30 mouse cellular contexts compared by ENCODE assay signal in genomic region chr10:87545759-87546158, GRCm38 (mm10). TPM values are rescaled to one million over a fixed set of nuclear protein-coding genes. Genes with fewer than 3 reads are reported as not detected.
A peak's percentile ranks its signal among the peaks of the same experiment; 100 is the strongest.
DNase-seq lines count a peak whose midpoint lies in the region; ATAC-seq and TF ChIP-seq lines count a peak whose summit lies in the region.
"Had no signal": no experiment of that assay in that cellular context is flagged by ENCODE, and none has a peak within 500 bp of the region (broad histone marks: within the 10 kb centered on the region; RNA-seq: fewer than 3 reads in every experiment).

No protein-coding gene starts in this region.

- H3K9me3 ChIP-seq in kidney, embryonic 16.5 days (ENCODE audit: low read length), result no peaks in the 10 kb centered on the region
- no peaks in the 10 kb centered on the region for H3K9me3 ChIP-seq in midbrain, embryonic 11.5 days (ENCODE audit: control insufficient read depth, low read length)
- H3K9me3 ChIP-seq in midbrain, embryonic 16.5 days (replicated peaks; ENCODE audit: control insufficient read depth, low read length, poor library complexity, severe bottlenecking), result no peaks in the 10 kb centered on the region
- H3K9me3 ChIP-seq in liver, embryonic 13.5 days (replicated peaks), result no peaks in the 10 kb centered on the region
- no peaks in the 10 kb centered on the region for H3K9me3 ChIP-seq in liver, postnatal 0 days (ENCODE audit: low read length)
- H3K9me3 ChIP-seq: embryonic facial prominence, embryonic 12.5 days; embryonic facial prominence, embryonic 15.5 days; hindbrain, embryonic 12.5 days; hindbrain, embryonic 15.5 days had no signal

- no peak overlapping the region for H3K4me2 ChIP-seq in kidney, embryonic 16.5 days (replicated peaks; ENCODE audit: low read depth, low read length)
- H3K4me2 ChIP-seq in midbrain, embryonic 11.5 days, result no peak overlapping the region
- H3K4me2 ChIP-seq in midbrain, embryonic 16.5 days (ENCODE audit: low read length), result no peak overlapping the region
- H3K4me2 ChIP-seq in liver, embryonic 13.5 days, result no peak overlapping the region
- peak overlapping the region; percentile 37; the same call in 1 of the 2 replicates for H3K4me2 ChIP-seq in liver, postnatal 0 days (ENCODE audit: low read depth, low read length)
- H3K4me2 ChIP-seq: embryonic facial prominence, embryonic 12.5 days; embryonic facial prominence, embryonic 15.5 days; heart, embryonic 11.5 days; hindbrain, embryonic 12.5 days; hindbrain, embryonic 15.5 days had no signal

- H3K4me1 ChIP-seq in kidney, embryonic 16.5 days (ENCODE audit: insufficient read depth, low read length), result 0 out of 2 replicates have a peak, but pooled peaks cover 3% of the 10 kb centered on the region
- peaks cover 6% of the 10 kb centered on the region for H3K4me1 ChIP-seq in midbrain, embryonic 11.5 days (ENCODE audit: control insufficient read depth, insufficient read depth, low read length)
- no peaks in the 10 kb centered on the region for H3K4me1 ChIP-seq in midbrain, embryonic 16.5 days (ENCODE audit: control insufficient read depth, insufficient read depth, low read length)
- 0 out of 2 replicates have a peak, but pooled peaks cover 3% of the 10 kb centered on the region for H3K4me1 ChIP-seq in liver, embryonic 13.5 days (replicated peaks)
- peaks cover 5% of the 10 kb centered on the region; the same call in 1 of the 2 replicates for H3K4me1 ChIP-seq in liver, postnatal 0 days (ENCODE audit: insufficient read depth)
- H3K4me1 ChIP-seq: embryonic facial prominence, embryonic 12.5 days; embryonic facial prominence, embryonic 15.5 days; hindbrain, embryonic 12.5 days; hindbrain, embryonic 15.5 days had no signal

- DNase-seq in kidney, adult 8-10 months, result no peak
- peak; percentile 73 for DNase-seq in midbrain, embryonic 11.5 days (ENCODE audit: low spot score, missing footprints)
- no peak for DNase-seq in liver, embryonic 13.5 days
- DNase-seq in liver, postnatal 0 days, result no peak
- DNase-seq in thymus, postnatal 10 days (ENCODE audit: low spot score in 2 of 2), result no peak
- no peak for DNase-seq in c-Kit-positive CD71-positive TER-119-positive erythroid progenitor cells, embryonic 14.5 days (ENCODE audit: low spot score)
- DNase-seq: adrenal gland, postnatal 10 days; adrenal gland, postnatal 36 days; B cell, adult 2 months; cerebellum, adult 11 months; cerebellum, adult 2 months; cerebellum, adult 9-11 months; cerebellum, postnatal 25 days; forebrain, postnatal 0 days; gastrocnemius, postnatal 25 days; heart, adult 2 months had no signal

- no peak overlapping the region for H3K4me3 ChIP-seq in kidney, embryonic 16.5 days (ENCODE audit: low read length)
- H3K4me3 ChIP-seq in midbrain, embryonic 11.5 days (ENCODE audit: low read depth, low read length), result no peak overlapping the region
- H3K4me3 ChIP-seq in midbrain, embryonic 16.5 days (ENCODE audit: low read depth, low read length), result no peak overlapping the region
- no peak overlapping the region for H3K4me3 ChIP-seq in liver, embryonic 13.5 days (replicated peaks)
- no peak overlapping the region for H3K4me3 ChIP-seq in liver, postnatal 0 days (ENCODE audit: low read depth, low read length)
- H3K4me3 ChIP-seq: embryonic facial prominence, embryonic 12.5 days; embryonic facial prominence, embryonic 15.5 days; heart, adult 2 months; hindbrain, embryonic 12.5 days; hindbrain, embryonic 15.5 days had no signal

- no peak overlapping the region for H3K9ac ChIP-seq in kidney, embryonic 16.5 days (replicated peaks; ENCODE audit: low read length)
- no peak overlapping the region for H3K9ac ChIP-seq in midbrain, embryonic 11.5 days (ENCODE audit: low read length)
- H3K9ac ChIP-seq in midbrain, embryonic 16.5 days (ENCODE audit: low read depth, low read length), result no peak overlapping the region
- no peak overlapping the region for H3K9ac ChIP-seq in liver, embryonic 13.5 days
- peak overlapping the region; percentile 26; the same call in 1 of the 2 replicates for H3K9ac ChIP-seq in liver, postnatal 0 days (replicated peaks)
- H3K9ac ChIP-seq: embryonic facial prominence, embryonic 12.5 days; embryonic facial prominence, embryonic 15.5 days; forebrain, postnatal 0 days; hindbrain, embryonic 12.5 days; hindbrain, embryonic 15.5 days had no signal

- 62% methylated on average over 8 of the region's 8 CpGs for WGBS in kidney, embryonic 16.5 days
- 88% methylated on average over 8 of the region's 8 CpGs for WGBS in midbrain, embryonic 11.5 days
- 88% methylated on average over 8 of the region's 8 CpGs for WGBS in midbrain, embryonic 16.5 days
- 68% methylated on average over 8 of the region's 8 CpGs for WGBS in liver, embryonic 13.5 days (ENCODE audit: insufficient replicate concordance)
- WGBS in liver, postnatal 0 days (ENCODE audit: insufficient replicate concordance), result 60% methylated on average over 8 of the region's 8 CpGs

- H3K36me3 ChIP-seq in kidney, embryonic 16.5 days (ENCODE audit: insufficient read depth, low read length), result no peaks in the 10 kb centered on the region
- H3K36me3 ChIP-seq in midbrain, embryonic 11.5 days (ENCODE audit: control insufficient read depth, insufficient read depth, low read length), result no peaks in the 10 kb centered on the region
- H3K36me3 ChIP-seq in midbrain, embryonic 16.5 days (ENCODE audit: control insufficient read depth, insufficient read depth, low read length), result no peaks in the 10 kb centered on the region
- no peaks in the 10 kb centered on the region for H3K36me3 ChIP-seq in liver, embryonic 13.5 days
- H3K36me3 ChIP-seq in liver, postnatal 0 days (replicated peaks; ENCODE audit: insufficient read depth, low read length), result peaks cover under 1% of the 10 kb centered on the region; the same call in 1 of the 2 replicates
- H3K36me3 ChIP-seq: embryonic facial prominence, embryonic 12.5 days; embryonic facial prominence, embryonic 15.5 days; G1E; hindbrain, embryonic 12.5 days; hindbrain, embryonic 15.5 days had no signal

- peak overlapping the region; percentile 37; the same call in 1 of the 2 replicates for H3K27ac ChIP-seq in kidney, embryonic 16.5 days (ENCODE audit: low read length)
- H3K27ac ChIP-seq in midbrain, embryonic 11.5 days (ENCODE audit: low read depth, low read length), result no peak overlapping the region
- H3K27ac ChIP-seq in midbrain, embryonic 16.5 days (ENCODE audit: low read length), result no peak overlapping the region
- peak overlapping the region; percentile 63 for H3K27ac ChIP-seq in liver, embryonic 13.5 days
- peak overlapping the region; percentile 55 for H3K27ac ChIP-seq in liver, postnatal 0 days (ENCODE audit: low read depth)
- H3K27ac ChIP-seq: embryonic facial prominence, embryonic 12.5 days; embryonic facial prominence, embryonic 15.5 days; heart, adult 2 months; hindbrain, embryonic 12.5 days; hindbrain, embryonic 15.5 days had no signal

- H3K27me3 ChIP-seq in kidney, embryonic 16.5 days (ENCODE audit: insufficient read depth, low read length), result no peaks in the 10 kb centered on the region
- no peaks in the 10 kb centered on the region for H3K27me3 ChIP-seq in midbrain, embryonic 11.5 days (ENCODE audit: control insufficient read depth, insufficient read depth, low read length)
- no peaks in the 10 kb centered on the region for H3K27me3 ChIP-seq in midbrain, embryonic 16.5 days (ENCODE audit: control insufficient read depth, insufficient read depth, low read depth, low read length)
- H3K27me3 ChIP-seq in liver, embryonic 13.5 days, result no peaks in the 10 kb centered on the region
- no peaks in the 10 kb centered on the region for H3K27me3 ChIP-seq in liver, postnatal 0 days (ENCODE audit: insufficient read depth, low read length)
- H3K27me3 ChIP-seq: CH12.LX; embryonic facial prominence, embryonic 12.5 days; embryonic facial prominence, embryonic 15.5 days; hindbrain, embryonic 12.5 days; hindbrain, embryonic 15.5 days had no signal

- no peak for TF ChIP-seq EP300 in liver, postnatal 0 days (IDR thresholded peaks at IDR 0.05; ENCODE audit: low read depth)

- no peak for ATAC-seq in kidney, embryonic 16.5 days (ENCODE audit: low FRiP score, low TSS enrichment)
- no peak for ATAC-seq in midbrain, embryonic 11.5 days (ENCODE audit: low FRiP score)
- no peak for ATAC-seq in midbrain, embryonic 16.5 days
- no peak for ATAC-seq in liver, embryonic 13.5 days (ENCODE audit: low read depth)
- ATAC-seq in liver, postnatal 0 days, result no peak
- ATAC-seq: forebrain, embryonic 14.5 days; forebrain, postnatal 0 days; Patski had no signal

- no peak for TF ChIP-seq CTCF in liver, postnatal 0 days (IDR thresholded peaks at IDR 0.05; ENCODE audit: low read depth)

RNA-seq across cellular contexts. Expression of gene Pah, which starts 24.2 kb away (rescaled TPM):
- polyA plus RNA-seq in kidney, embryonic 16.5 days (2015; fragmentation: Nextera tagmentation; extraction: Ambion mirVana), result 7.6 and 8.3 TPM in 2 replicates
- 0.15 TPM in 1 of 2 replicates, not detected in the other for polyA plus RNA-seq in midbrain, embryonic 11.5 days (2014; fragmentation: Nextera tagmentation; extraction: Ambion mirVana)
- 0.16 TPM in 1 of 2 replicates, not detected in the other for polyA plus RNA-seq in midbrain, embryonic 16.5 days (2015; fragmentation: Nextera tagmentation; extraction: Ambion mirVana)
- 28.5 and 36.6 TPM in 2 replicates for polyA plus RNA-seq in liver, embryonic 13.5 days (2015; fragmentation: Nextera tagmentation; extraction: Ambion mirVana)
- 146 and 162 TPM in 2 replicates for polyA plus RNA-seq in liver, postnatal 0 days (2015; fragmentation: Nextera tagmentation; extraction: Ambion mirVana)
- polyA plus RNA-seq: embryonic facial prominence, embryonic 12.5 days; embryonic facial prominence, embryonic 15.5 days; forebrain, embryonic 11.5 days; forebrain, embryonic 14.5 days; G1E; heart, embryonic 14.5 days; heart, postnatal 0 days; hindbrain, embryonic 12.5 days; hindbrain, embryonic 15.5 days; Patski had no signal

RNA-seq across cellular contexts. Expression of gene Ascl1, which starts 52.3 kb away (rescaled TPM):
- 0.92 and 1.4 TPM in 2 replicates for polyA plus RNA-seq in kidney, embryonic 16.5 days (2015; fragmentation: Nextera tagmentation; extraction: Ambion mirVana)
- 94.5 and 95.2 TPM in 2 replicates for polyA plus RNA-seq in midbrain, embryonic 11.5 days (2014; fragmentation: Nextera tagmentation; extraction: Ambion mirVana)
- 8.1 and 9.0 TPM in 2 replicates for polyA plus RNA-seq in midbrain, embryonic 16.5 days (2015; fragmentation: Nextera tagmentation; extraction: Ambion mirVana)
- polyA plus RNA-seq in liver, embryonic 13.5 days (2015; fragmentation: Nextera tagmentation; extraction: Ambion mirVana), result 0.07 TPM in 1 of 2 replicates, not detected in the other
- polyA plus RNA-seq in liver, postnatal 0 days (2015; fragmentation: Nextera tagmentation; extraction: Ambion mirVana), result not detected in 2 replicates
- polyA plus RNA-seq: G1E; heart, postnatal 0 days; Patski had no signal

Comparison
In these comparisons a context has a peak if more than half of its experiments do, and no peak if none do; other contexts are left out.
1. H3K27ac ChIP-seq: peak in kidney, embryonic 16.5 days (single experiment), liver, embryonic 13.5 days (single experiment) and liver, postnatal 0 days (single experiment); none in midbrain, embryonic 11.5 days (single experiment) and midbrain, embryonic 16.5 days (single experiment).